Mouse (Mus musculus): ENCODE measurements around the gene Aak1.

DNA sequence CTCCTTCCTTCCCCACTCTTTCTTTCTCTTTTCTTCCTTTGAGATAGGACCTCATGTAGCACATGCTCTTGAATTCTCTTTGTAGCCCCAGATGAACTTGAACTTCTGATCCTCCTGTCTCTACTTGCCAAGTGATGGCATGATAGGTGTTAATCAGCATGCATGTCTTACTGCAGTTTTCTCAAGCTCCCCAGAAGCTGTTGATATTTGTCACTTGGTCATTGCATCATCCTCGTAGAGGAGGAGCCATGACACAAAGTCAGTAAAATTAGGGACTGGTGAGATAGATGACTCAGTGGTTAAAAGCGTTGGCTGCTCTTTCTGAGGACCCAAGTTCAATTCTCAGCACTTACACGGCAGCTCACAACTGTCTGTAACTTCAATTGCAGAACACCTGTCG, 36.4 kb upstream of the Aak1 start:
- TF ChIP-seq CTCF (IDR thresholded peaks at IDR 0.05; ENCODE audit: low read depth): no peak
- TF ChIP-seq EP300 (optimal IDR thresholded peaks at IDR 0.05): no peak

Data from stomach, postnatal 0 days (tissue).